Mouse (Mus musculus) layer of hippocampus, postnatal 36 days (tissue): ENCODE measurements around the gene Jdp2. TPM values are rescaled to one million over a fixed set of nuclear protein-coding genes. Genes with fewer than 3 reads are reported as not detected.
A peak's percentile ranks its signal among the peaks of the same experiment; 100 is the strongest.

Experiments used
- DNase-seq, 2 experiments: peaks; one replicate each; pipeline ENCODE4 v3.0.0; 2022
- total RNA-seq, 2 experiments: library from RNA; stranded (reverse); gene quantifications; 2 replicates each; pipeline ENCODE4 v1.2.3; 2021

Jdp2 gene
- total RNA-seq, 2 experiments from 2014 or later: 43.8 to 45.1 TPM

DNA sequence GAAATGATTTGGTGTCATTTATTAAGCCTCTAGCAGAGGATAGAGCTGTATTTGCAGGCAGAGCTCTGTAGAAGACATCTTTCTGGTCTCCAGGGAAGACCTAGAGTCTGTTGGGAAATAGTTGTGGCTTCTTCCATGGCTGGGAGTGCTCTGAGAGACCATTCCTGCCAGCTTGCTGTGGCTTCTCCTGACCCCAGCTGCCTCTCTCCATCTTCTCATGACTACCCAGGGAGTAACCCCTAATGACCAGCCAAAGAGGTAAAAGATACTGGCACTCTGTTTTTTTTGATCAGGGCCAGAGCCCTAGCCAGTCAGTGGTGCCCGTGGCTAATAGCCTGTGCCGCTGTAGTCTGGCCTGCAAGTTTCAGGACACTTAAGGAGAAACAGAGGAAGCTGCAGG lies 3.3 kb downstream of the Jdp2 start:
- no peak for DNase-seq

DNA sequence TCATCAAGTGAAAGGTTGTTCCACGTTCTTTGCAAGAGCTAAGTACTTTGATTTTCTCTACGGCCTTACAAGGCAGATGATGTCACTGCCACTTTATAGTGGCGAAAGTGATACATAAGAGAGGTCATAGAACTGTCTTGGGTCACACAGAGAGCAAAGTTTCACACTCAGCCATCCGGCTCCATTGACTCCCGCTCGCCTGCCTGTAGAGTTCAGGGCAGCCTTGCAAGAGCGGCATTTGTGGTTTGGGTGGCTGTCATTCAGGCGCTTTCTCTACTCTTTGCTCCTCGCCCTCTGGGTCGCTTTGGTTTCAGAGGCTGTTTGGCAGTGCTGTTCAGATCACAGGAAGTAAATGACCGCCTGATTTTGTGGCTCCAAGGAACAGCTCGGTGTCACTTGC lies 4.0 kb downstream of the Jdp2 start:
- no peak for DNase-seq

DNA sequence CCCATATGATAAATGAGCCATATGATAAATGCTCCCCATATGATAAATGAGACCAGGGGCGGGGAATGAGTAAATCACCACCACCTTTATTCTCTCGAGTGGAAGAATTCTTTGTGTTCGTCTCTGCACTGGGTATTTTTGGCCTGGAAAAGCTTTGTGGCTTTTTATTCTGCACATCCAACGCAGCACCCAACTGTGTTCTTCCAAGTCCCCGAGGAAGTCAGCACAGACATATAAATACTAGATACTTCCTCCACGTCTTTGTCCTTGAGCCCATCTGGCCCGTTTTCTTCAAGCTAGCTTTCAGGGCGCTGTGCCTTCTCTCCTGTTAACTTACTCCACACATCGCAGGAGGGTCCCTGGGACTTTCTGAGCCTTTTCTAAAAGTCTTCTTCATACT lies 4.9 kb downstream of the Jdp2 start:
- no peak for DNase-seq

DNA sequence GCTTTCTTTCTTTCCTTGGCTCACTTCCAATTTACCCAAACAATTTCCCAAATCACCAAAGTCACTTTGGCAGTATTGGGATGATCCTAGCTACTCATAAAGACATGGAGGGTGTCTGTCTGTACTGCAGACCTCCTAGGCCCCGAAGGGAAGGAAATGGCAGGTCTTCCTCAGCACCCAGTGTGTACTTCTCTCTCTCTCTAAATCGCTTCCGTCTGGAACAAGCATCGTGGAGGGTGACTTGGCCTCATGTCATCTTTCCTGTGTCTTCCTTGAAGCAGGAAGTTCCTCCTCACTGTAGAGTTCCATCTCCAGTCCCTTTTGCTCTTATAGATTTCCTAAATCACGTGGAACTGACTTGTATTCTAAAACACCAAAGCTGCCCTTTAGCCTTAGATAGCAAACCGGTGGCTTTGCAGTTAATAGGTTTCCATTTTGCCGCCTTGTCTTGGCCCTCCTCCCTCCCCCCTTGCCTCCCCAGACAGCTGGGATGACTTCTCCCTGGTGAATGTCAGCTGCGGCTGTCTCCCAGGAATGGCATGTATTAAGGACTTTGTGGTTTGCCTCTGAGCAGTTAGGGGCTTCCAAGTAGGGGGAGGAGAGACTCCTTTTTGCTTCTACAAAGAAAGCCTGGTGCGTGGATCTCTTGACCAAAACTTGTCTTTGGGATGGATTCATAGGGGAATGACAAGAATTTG lies 5.6 kb downstream of the Jdp2 start:
- no peak for DNase-seq

DNA sequence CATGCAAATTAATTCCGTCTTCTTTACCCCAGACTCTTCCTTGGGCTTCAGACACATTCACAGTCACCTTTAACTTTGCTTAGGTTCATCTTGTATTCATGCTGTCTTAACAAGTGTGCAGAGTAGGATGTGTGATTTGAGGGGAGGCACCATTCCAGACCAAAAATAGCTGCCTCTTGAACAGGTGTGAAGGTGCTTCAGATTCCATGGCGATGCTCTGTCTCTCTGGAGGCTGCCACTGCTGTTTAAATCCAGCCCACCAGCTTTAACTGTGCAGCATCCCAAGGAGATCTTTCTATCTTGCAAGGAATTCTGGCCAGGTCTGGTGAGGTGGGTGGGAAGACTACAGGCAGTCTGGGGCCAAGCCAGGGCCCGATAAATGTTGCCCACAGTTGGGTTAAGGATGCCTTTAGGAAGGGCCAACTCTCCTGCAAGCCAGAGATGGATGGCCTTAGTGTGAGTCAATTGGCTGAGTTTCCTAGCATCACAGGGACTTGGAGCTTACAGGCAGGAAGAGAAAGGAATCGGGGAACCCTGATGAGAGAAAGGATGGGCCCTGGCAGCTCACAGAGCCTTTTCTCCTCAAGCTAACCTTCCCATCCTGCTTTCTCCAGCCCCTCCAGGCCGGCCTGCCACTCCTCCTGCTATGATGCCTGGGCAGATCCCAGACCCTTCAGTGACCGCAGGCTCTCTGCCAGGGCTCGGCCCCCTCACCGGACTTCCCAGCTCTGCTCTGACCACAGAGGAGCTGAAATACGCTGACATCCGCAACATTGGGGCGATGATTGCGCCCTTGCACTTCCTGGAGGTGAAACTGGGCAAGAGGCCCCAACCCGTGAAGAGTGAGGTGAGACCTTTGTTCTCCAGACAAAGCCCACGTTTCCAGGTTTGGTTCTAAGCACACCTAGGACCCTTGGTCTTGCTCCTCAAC lies 9.0 kb downstream of the Jdp2 start:
- DNase-seq: no peak

DNA sequence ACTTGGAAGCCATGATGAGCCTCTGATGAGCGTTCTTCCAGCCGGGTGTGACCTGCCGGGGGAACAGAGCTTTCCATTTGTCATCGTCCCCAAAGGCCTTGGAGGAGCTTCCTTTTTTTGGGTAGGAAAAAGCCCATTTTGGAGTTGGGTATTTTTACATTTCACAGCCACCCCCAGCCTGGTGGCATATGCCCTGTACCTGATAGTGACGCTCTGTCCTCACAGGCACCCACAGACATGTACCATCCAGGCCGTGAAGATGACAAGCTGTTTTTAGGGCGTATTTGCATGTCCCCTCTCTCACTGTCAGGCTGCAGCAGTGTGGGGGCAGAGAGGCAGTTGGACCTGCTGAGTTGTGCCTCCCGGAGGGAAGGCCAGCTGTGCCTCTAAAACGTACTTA lies 11.3 kb downstream of the Jdp2 start:
- DNase-seq: peak; percentile 70

DNA sequence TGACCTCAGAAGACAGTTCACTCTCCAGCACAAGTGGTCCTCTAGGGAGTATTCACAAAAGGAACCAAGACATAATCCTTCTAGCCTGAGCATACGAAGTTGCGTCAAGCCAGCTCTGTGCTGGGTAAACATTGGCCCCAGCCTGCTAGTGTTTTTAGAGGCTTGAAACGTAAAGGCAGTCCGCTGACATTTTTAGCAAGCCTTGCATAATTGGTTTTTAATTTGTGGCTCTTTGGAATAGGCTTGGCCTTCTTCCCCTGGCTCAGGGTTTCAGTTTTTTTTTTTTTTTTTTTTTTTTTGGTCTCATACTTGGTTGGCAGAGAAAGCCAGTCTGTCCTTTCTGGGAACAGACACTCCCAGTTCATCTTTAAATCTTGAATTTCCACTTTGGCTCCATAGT lies 15.3 kb downstream of the Jdp2 start:
- no peak for DNase-seq

DNA sequence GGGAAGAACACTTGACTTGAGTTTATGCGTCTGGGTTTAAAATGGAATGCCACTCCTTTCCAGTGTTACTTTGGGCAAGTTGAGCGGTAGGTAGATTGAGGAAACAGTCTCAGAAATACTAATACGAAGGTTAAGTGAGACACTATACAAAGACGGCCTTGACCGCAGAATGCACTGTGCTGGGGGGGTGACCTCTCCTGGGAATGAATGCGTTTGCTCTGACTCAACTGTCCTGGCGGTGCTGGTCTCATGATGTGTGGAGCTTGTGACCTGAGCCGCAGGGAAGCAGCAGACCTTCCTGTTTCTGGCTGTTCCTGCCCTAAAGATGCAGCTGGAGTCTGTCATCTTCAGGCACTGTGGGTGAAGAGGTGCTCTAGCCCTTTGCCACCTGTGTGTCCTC lies 16.7 kb downstream of the Jdp2 start:
- no peak for DNase-seq

DNA sequence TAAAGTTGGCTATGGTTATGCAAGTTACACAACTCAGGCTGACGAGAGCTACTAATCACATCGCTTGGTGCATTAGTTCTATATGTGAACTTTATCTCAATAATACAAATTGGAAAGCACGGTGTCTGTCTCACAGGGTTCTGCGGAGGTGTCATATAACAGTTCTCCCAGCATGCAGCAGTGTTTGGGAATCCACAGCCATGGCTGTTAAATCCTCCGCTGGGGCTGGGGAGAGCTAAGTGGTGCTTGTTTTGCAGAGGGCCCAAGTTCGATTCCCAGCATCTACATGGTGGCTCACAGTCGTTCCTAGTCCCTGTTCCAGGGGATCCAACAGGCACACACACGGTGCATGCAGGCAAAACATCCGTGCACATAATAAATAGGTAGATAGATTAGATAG lies 19.1 kb downstream of the Jdp2 start:
- no peak for DNase-seq

DNA sequence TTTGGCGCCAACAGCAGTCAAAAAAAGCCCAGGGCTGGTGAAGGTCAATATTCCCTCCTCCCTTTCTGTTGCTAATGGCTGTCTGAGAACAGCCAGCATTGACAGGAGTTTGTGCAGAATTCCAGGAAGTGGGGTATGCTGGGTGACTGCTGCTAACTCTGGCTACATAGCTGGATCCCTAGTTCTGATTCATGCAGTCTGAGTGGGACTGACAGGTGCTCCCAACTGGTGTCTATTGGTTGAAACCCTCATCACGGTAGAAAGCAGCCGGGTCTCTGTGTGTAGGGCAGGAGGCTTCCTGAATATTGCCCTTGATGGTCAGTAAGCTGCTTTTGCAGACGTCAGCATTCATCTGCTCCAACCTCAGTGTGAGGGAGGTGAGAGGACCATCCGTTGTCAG lies 19.6 kb downstream of the Jdp2 start:
- no peak for DNase-seq

DNA sequence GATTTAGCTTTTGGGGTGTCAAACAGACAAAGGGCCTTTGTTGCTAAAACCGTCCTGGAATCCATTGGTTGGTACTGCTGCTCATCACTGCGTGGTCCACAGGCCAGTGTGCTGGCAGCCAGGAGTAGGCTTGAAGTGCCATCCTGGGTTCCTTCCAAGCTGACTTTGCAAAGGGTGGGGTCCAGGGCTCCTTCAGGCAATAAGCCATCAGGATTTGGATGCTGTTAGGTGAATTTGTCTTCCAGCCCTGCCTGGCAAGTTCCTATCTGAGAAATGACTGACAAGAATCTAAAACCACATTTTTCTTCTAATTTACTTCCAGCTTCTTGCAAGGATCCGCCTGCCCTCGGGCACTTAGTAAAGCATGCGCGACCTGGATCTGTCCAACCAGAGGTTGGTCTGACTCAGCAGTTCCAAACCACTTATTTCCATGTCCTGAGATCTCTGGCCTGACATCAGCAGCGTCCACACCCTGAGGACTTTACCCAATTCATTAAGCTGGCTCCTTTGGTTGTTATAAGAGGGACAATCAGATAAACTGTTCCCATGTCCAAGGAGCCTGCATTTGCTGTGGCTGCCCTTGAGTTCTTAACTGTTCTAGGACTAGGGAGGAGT lies 20.6 kb downstream of the Jdp2 start:
- no peak for DNase-seq

DNA sequence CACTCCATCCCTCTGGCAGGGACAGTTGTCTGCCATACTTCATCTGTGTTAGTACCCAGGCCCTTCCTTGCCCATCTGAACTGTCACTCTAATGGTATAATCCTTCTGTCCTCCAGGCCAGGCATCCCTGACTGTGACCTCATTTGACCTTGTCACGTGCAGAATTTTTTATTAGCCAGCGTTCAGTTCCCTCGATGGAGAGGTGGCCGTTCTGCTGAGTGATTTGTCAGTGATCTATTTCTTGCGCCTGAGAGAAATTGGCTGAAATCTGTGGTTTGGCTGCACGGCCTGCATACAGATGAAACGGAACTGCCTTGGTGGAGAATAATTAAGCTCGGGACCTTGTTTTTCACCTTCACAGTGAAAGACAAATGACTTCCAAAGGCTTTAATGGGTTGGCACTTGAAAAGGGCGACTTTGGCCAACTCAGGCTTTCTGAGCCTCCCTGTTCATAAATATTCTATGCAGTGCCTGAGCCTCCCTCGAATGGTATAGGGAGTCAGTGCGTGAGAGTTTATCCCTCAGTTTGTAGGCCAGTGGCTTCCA lies 21.1 kb downstream of the Jdp2 start:
- no peak for DNase-seq

DNA sequence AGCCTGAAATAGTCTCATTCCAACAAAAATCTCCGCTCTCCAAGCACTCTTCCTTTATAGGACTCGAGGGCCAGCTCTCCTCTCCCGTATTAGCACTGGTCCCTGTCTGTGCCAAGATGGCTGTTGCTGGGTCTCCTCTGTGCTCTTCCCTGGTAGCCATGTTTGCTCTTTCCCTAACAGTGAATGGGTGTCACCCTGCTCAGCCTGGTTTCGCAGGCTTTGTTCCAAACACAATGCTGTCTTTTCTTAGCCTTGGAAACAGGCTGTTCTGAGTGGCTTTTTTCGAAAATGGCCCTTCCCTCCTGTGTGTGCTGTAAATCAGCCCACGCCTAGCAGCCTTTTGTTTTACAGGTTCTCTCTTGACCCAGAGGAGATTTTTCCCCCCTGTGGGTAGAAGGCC lies 22.2 kb downstream of the Jdp2 start:
- DNase-seq: no peak

DNA sequence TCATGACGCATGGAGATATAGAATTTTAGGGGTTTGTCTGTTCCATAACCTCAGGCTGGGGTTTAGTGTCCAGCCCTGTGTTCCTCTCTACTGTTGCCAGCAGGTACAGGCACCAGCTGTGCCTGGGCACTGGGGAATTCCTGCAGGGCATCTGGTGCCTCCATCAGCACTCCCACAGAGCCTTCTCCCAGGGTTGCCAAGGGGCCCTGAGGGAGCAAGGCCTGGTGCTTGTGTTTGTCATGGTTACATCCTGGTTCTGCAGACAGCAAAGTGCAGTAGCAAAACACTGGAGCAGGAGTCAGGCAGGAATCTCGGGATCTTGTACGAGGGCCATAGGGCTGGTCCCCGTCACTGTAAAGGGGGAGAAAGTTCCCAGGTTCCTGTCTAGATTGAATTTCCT lies 22.8 kb downstream of the Jdp2 start:
- DNase-seq: no peak

DNA sequence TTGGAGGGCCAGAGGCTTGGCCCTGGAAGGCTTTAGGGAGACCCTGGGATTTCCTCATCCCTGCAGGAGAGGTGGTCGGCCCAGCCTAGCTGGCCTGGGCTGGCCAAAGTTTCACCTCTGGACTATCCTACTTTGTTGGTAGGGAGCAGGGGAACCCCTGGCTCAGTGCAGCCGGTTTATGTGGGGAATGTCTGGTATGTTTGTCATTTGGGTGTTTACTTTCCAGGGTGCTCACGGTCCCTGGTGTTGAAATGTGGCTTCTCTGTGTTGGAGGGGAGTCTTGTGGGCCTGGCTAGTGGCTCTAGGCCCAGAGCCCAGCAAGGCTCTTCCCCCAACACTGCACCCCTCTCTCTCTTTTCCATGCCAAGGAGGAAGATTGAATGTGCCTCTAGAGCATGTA lies 24.9 kb downstream of the Jdp2 start:
- DNase-seq: no peak

DNA sequence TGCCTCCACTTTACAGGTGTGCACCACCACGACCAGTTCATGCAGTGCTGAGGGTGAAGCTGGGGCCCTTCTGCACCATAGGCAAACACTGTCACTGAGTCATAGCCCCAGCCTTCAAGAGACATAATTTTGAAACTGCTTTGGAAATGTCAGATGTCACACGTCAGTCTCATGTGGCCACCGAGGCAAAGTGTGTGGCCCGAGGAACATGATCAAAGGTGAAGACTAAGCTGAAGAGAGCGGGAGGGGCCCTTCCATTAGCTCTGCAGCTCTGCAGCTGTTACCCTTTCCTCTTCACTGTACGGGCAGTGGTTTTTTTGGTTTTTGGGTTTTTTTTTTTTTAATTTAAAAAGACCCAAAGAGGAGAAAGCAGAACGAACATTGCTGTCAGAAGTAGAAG lies 25.8 kb downstream of the Jdp2 start:
- DNase-seq: no peak

DNA sequence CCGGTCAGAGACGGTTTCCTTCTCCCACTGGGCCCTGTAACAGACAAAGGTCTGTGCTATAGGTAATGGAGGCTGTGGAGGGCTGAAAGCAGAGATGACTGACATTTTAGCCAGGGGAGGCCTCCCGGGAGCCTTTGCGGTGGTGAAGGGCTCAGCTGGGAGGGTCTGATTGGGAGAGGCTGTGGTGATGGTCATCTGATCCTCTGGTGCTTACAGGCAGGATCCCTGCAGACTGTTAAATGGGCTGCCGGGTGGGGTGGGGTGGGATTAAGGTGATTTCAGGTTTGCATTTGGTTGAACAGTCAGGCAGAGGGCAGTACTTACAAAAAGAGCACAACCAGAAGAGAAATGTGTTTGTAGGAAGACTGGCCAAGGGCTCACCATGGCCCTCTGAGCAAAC lies 27.0 kb downstream of the Jdp2 start:
- DNase-seq: no peak

DNA sequence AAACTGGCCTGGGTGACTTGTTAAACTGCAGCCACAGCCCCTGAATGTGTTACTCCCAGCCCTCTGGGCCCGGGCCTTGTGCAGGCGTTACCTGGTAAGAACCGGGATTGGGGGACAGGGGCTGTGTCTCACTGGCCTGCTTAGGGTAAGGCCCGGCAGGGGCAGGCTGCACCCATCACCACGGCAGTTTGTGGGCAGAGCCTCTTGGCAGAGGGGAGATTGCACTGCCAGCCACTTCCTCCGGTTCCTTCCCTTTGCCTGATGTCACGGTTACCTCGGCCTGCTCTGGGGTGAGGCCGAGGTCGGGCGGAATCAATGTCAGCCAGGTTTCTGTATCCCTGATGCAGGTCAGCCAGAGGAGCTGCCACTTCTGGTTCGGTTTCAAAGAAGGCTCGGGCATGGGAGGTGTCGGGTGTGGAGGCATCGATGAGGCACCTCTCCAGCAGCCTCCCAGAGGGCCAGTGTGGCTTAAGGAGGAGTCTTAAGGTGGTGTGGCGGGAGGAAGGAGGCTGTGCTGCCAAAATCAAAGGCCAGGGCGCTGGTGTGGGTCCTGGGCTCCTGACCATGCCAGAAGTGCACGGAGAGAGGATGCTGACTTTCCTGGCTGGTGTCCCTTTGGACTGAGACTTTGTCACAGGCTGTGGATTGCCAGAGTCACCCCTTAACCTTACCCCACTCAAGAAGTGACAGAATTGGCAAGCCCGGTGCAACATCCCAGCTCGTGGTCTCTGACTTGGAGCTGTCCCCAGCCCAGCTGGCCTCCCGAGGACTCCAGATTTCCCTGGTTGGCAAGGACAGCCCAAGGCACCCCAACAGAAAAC lies 31.0 kb downstream of the Jdp2 start:
- DNase-seq: no peak

DNA sequence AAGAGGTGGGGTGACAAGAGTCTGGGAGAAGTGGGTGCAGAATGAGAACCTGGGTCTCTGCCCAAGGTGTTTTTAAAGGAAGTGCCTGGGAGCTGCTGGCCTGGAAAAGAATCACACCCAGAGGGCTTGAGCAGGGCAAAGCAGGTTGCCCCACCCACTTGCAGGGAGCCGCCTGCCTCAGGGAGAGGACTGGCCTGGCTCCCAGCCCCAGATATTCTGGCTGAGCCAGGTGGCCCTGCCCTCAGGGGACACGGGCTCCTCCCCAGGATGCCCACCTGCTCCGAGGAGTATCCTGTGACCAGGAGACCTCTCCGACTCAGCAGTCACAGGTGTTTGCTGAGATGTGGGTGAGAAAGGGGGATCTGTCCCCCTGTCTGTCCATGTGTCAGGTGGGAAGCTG lies 32.4 kb downstream of the Jdp2 start:
- DNase-seq: no peak

DNA sequence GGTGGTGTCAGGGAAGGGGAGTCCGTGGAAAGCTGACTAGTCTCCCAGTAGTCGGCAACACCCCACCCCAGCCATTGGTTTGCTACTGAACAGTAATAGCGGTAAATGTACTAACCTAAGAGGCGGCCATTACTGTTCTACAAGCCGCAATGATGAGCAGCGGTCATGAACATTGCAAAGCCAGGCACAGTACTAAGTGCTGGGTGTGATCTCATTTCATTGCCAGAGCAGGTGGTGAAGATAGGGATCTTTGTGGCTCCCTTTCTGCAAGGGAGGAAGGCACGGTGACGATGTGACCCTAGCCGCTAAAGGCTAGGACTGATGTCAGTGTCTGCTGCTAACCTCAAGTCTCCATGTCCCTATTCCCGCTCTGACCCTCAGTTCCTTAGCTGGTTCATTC lies 33.5 kb downstream of the Jdp2 start:
- no peak for DNase-seq

DNA sequence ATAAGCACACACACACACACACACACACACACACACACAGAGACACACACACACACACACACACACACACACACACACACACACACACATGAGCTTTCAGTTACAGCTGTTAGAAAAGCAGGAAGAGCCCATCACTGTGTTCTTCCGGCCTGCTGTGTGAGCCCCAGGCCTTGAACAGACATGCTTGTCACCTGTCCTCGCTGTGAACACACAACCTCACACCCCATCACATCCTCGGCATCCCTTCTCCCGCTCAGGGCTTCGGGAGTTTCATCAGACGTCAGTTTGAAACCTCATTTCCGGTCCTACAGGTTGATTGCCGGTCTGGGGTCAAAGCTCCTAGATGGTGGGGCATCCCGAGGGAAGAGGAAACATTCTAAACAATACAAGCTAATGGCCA lies 39.1 kb downstream of the Jdp2 start:
- DNase-seq: no peak

DNA sequence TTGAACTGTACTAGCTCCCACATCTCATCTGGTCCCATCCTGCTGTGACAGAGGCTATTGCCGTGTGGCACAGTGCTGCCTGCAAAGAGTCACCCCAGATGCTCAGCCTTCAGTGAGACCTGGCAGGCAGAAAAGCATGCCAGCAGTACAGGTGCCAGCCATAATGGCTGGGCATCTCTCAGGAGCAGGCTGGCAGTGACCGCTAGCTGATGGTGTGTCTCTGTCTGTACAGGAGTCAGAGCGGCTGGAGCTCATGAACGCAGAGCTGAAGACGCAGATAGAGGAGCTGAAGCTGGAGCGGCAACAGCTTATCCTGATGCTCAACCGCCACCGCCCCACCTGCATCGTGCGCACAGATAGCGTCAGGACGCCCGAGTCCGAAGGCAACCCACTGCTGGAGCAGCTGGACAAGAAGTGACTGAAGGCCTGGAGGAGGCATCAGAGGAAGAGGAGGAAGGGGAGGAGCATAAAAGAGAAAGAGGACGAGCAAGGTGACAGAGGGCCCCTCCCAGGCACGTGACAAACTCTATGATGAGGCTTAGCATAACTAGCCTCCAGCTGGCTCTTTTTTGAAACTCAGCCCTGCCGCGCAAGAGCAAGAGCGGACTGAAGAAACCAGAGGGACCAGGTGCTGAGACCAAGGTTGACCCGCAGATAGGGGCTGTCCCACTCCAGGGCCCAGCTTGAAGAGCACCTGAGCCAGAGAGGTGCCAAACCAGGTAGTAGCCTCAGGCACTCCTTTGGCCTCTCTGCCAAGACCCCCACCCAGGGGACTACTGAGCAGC lies 39.9 kb downstream of the Jdp2 start:
- DNase-seq: no peak
